Mouse (Mus musculus) cerebellum, adult 2 months (tissue): Measurements from ENCODE around the gene Mapk11.

ENCODE experiments used
- CTCF ChIP-seq: fragments of 200-500 bp; IDR thresholded peaks from 2 replicates; pipeline ENCODE4 v1.5.1; 2011; ENCODE audit warnings: low read depth, mild to moderate bottlenecking, control low read depth, low read length, moderate library complexity, borderline replicate concordance; ENCODE audit not compliant: insufficient read depth
- POLR2A ChIP-seq: fragments of 200-500 bp; IDR thresholded peaks from 2 replicates; pipeline ENCODE4 v1.6.1; 2011; ENCODE audit warnings: low read length, control low read depth, borderline replicate concordance; ENCODE audit not compliant: insufficient read depth

GRCm38 (mm10) chr15:89123595-89123994 lies 25.8 kb downstream of the Mapk11 start:
- no peak for TF ChIP-seq POLR2A
- no peak for TF ChIP-seq CTCF
